In the genomic region with DNA sequence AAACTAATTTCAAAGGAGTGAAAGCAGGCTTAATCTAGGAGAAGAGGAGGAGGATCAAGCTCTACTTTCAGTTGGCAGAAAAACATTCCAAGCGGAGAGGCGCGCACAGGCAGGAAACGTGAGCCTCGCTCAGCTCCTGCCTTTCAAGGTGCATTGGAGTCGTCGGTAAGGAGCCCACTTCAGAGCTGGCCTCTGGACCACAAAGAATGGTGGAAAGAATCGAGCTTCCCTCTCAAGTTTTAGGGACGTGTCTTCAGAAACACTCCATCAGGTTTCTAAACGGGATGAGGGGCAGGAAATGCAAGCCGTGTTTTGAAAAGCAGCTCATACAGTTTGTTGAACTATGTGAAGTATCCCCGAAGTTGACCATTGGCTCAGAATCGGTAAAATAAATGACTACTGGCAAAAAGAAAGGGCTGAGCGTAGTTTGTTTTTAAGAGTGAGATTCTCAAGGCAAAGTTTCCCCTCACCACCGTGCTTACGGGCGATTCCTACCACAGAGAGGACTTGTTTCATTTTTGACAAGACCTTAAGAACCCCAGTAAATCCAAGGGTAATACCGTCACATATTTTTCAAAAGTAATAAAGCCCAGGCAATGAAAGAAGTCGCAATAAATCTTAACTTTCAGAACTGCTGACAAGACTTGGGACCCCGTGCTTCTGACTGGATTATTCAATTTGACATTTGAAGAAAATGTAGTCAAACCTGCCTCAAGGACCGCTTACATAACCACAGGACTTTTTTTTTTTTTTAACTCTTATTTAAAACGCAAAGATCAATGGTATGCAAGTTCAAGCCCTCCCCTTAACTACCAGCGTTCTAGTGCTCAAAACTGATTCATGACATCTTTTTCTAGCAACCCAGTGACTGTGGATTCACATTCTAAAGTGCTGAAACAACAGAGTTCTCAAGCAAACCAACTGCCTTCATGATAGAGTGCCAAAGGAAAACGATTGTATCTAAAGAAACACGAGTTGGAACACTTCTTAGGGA, we compare ENCODE assay signal across 8 mouse cellular contexts. TPM values are rescaled to one million over a fixed set of nuclear protein-coding genes. Genes with fewer than 3 reads are reported as not detected.
A peak's percentile ranks its signal among the peaks of the same experiment; 100 is the strongest.
DNase-seq lines count a peak whose midpoint lies in the region; ATAC-seq and TF ChIP-seq lines count a peak whose summit lies in the region.

No protein-coding gene starts in this region.

- intact Hi-C loops in left cerebral cortex, adult 2 months (cut with DNase I): no loop called here
- intact Hi-C loops in left cerebral cortex, postnatal 25 days (cut with DNase I): no loop called here

- H3K4me2 ChIP-seq in intestine, postnatal 0 days (replicated peaks; ENCODE audit: low read depth): peak overlapping the region; percentile 64

- peaks cover 30% of the 10 kb centered on the region for H3K27me3 ChIP-seq in embryonic facial prominence, embryonic 10.5 days (replicated peaks; ENCODE audit: low read depth, poor library complexity, severe bottlenecking)
- H3K27me3 ChIP-seq in intestine, postnatal 0 days (replicated peaks; ENCODE audit: control insufficient read depth, insufficient read depth, low read length): no peaks in the 10 kb centered on the region
- H3K27me3 ChIP-seq in megakaryocyte, embryonic 14.5 days (replicated peaks): peaks cover 6% of the 10 kb centered on the region
- H3K27me3 ChIP-seq in cerebellum, adult 2 months (ENCODE audit: control insufficient read depth, insufficient read depth, low read length): no peaks in the 10 kb centered on the region

- no peak for ATAC-seq in intestine, postnatal 0 days

- H3K9me3 ChIP-seq in embryonic facial prominence, embryonic 10.5 days: no peaks in the 10 kb centered on the region
- no peaks in the 10 kb centered on the region for H3K9me3 ChIP-seq in intestine, postnatal 0 days (ENCODE audit: control insufficient read depth)
- no peaks in the 10 kb centered on the region for H3K9me3 ChIP-seq in megakaryocyte, embryonic 14.5 days

- no peak overlapping the region for H3K27ac ChIP-seq in left cerebral cortex, adult 2 months
- peak overlapping the region; percentile 30; the same call in 1 of the 2 replicates for H3K27ac ChIP-seq in embryonic facial prominence, embryonic 10.5 days (replicated peaks)
- no peak overlapping the region for H3K27ac ChIP-seq in intestine, postnatal 0 days (ENCODE audit: low read depth, low read length)
- no peak overlapping the region for H3K27ac ChIP-seq in cerebellum, adult 2 months (ENCODE audit: insufficient read depth, low read length)

- TF ChIP-seq POLR2A in cerebellum, adult 2 months (IDR thresholded peaks at IDR 0.05; ENCODE audit: borderline replicate concordance, insufficient read depth, low read length): no peak

- no peak for TF ChIP-seq CTCF in left cerebral cortex, adult 2 months (IDR thresholded peaks at IDR 0.05)
- TF ChIP-seq CTCF in intestine, postnatal 0 days (IDR thresholded peaks at IDR 0.05; ENCODE audit: low read depth): no peak
- no peak for TF ChIP-seq CTCF in cerebellum, adult 2 months (IDR thresholded peaks at IDR 0.05; ENCODE audit: borderline replicate concordance, insufficient read depth, low read depth, low read length)

- 50% methylated on average over 25 of the region's 25 CpGs for WGBS in embryonic facial prominence, embryonic 10.5 days
- WGBS in intestine, postnatal 0 days: 25% methylated on average over 25 of the region's 25 CpGs
- WGBS in cerebellum, adult 2 months: 63% methylated on average over 25 of the region's 25 CpGs

- DNase-seq in left cerebral cortex, adult 2 months (ENCODE audit: extremely low spot score in 1 of 2, low spot score in 2 of 2): no peak
- DNase-seq in left cerebral cortex, postnatal 25 days (ENCODE audit: low spot score in 2 of 2): no peak
- no peak for DNase-seq in embryonic facial prominence, embryonic 10.5 days (ENCODE audit: low spot score)
- no peak for DNase-seq in frontal cortex, postnatal 25 days (ENCODE audit: low spot score in 2 of 2)
- no peak for DNase-seq in cerebellum, adult 2 months
- no peak for DNase-seq in left cerebral cortex, adult 8-10 months (ENCODE audit: low spot score in 2 of 2)

- H3K9ac ChIP-seq in intestine, postnatal 0 days (ENCODE audit: low read depth, low read length): peak overlapping the region; percentile 42; the same call in 1 of the 2 replicates

- H3K36me3 ChIP-seq in embryonic facial prominence, embryonic 10.5 days (replicated peaks): no peaks in the 10 kb centered on the region
- no peaks in the 10 kb centered on the region for H3K36me3 ChIP-seq in intestine, postnatal 0 days (ENCODE audit: control insufficient read depth, insufficient read depth)
- no peaks in the 10 kb centered on the region for H3K36me3 ChIP-seq in megakaryocyte, embryonic 14.5 days (replicated peaks; ENCODE audit: low read length)

- peaks cover 41% of the 10 kb centered on the region for H3K4me1 ChIP-seq in embryonic facial prominence, embryonic 10.5 days
- no peaks in the 10 kb centered on the region for H3K4me1 ChIP-seq in intestine, postnatal 0 days (replicated peaks; ENCODE audit: control insufficient read depth, insufficient read depth, low read length)
- H3K4me1 ChIP-seq in megakaryocyte, embryonic 14.5 days: peaks cover 35% of the 10 kb centered on the region
- no peaks in the 10 kb centered on the region for H3K4me1 ChIP-seq in cerebellum, adult 2 months (ENCODE audit: control insufficient read depth, insufficient read depth, low read length)

- H3K4me3 ChIP-seq in left cerebral cortex, adult 2 months: peak overlapping the region; percentile 28
- peak overlapping the region; percentile 2; the same call in 1 of the 2 replicates for H3K4me3 ChIP-seq in embryonic facial prominence, embryonic 10.5 days
- peak overlapping the region; percentile 31 for H3K4me3 ChIP-seq in intestine, postnatal 0 days (ENCODE audit: low read depth, low read length)
- H3K4me3 ChIP-seq in megakaryocyte, embryonic 14.5 days (replicated peaks): peak overlapping the region; percentile 91
- H3K4me3 ChIP-seq in cerebellum, adult 2 months (replicated peaks; ENCODE audit: insufficient read depth, low read depth, low read length): no peak overlapping the region

RNA-seq across cellular contexts. Expression of a gene that starts 21.9 kb away (rescaled TPM):
- total RNA-seq in left cerebral cortex, adult 2 months (2021): 10 to 100 TPM; 26.4 to 33.7 TPM
- 10 to 100 TPM; 24.3 to 29.9 TPM for total RNA-seq in left cerebral cortex, postnatal 25 days (2021)
- 36.1 and 46.7 TPM in 2 replicates for polyA plus RNA-seq in embryonic facial prominence, embryonic 10.5 days (2016; fragmentation: Nextera tagmentation; extraction: Ambion mirVana)
- polyA plus RNA-seq in intestine, postnatal 0 days (2015; fragmentation: Nextera tagmentation; extraction: Ambion mirVana): 158 and 160 TPM in 2 replicates
- polyA plus RNA-seq in megakaryocyte, embryonic 14.5 days (2012; ENCODE audit: insufficient read depth, low replicate concordance): 24.6 and 34.4 TPM in 2 replicates
- polyA plus RNA-seq in cerebellum, adult 2 months (2012; rRNA removed): 16.6 TPM in 2 replicates
- total RNA-seq in left cerebral cortex, adult 8-10 months (2022): 10 to 100 TPM; 26.5 to 29.7 (median 27.7) TPM
